Mouse (Mus musculus) intestine, embryonic 15.5 days (tissue): ENCODE measurements around the gene Moxd1. TPM values are rescaled to one million over a fixed set of nuclear protein-coding genes. Genes with fewer than 3 reads are reported as not detected.

ENCODE experiments used
- ATAC-seq: fragments of 200-750 bp; cut with Nextera tagmentation; 2 replicates; pipeline ENCODE4 v1.8.0; 2017; ENCODE audit warnings: moderate TSS enrichment, moderate library complexity
- H3K27ac ChIP-seq: fragments of 300-500 bp; sonication (generic); 2 replicates; pipeline ENCODE4 v1.5.1; 2015; ENCODE audit warnings: mild to moderate bottlenecking, inconsistent platforms
- H3K27me3 ChIP-seq: fragments of 300-500 bp; sonication (generic); replicated peaks from 2 replicates; pipeline ENCODE4 v1.6.1; 2015; ENCODE audit warnings: inconsistent platforms
- H3K36me3 ChIP-seq: fragments of 300-500 bp; sonication (generic); 2 replicates; pipeline ENCODE4 v1.6.1; 2015; ENCODE audit warnings: inconsistent platforms
- H3K4me1 ChIP-seq: fragments of 300-500 bp; sonication (generic); replicated peaks from 2 replicates; pipeline ENCODE4 v1.6.1; 2015; ENCODE audit warnings: inconsistent platforms
- H3K4me2 ChIP-seq: fragments of 300-500 bp; sonication (generic); replicated peaks from 2 replicates; pipeline ENCODE4 v1.6.1; 2015; ENCODE audit warnings: mild to moderate bottlenecking, inconsistent platforms
- H3K4me3 ChIP-seq: fragments of 300-500 bp; sonication (generic); replicated peaks from 2 replicates; pipeline ENCODE4 v1.5.1; 2015; ENCODE audit warnings: inconsistent platforms
- H3K9ac ChIP-seq: fragments of 300-500 bp; sonication (generic); 2 replicates; pipeline ENCODE4 v1.6.1; 2015; ENCODE audit warnings: inconsistent platforms
- H3K9me3 ChIP-seq: fragments of 300-500 bp; sonication (generic); 2 replicates; pipeline ENCODE4 v1.6.1; 2016; ENCODE audit warnings: inconsistent platforms
- WGBS: fragments of 180-500 bp; shearing (Covaris S2); methylation state at CpG from one replicate; pipeline ENCODE4 v1.1.7; 2015; 5-methylcytosine and 5-hydroxymethylcytosine counted together
- polyA plus RNA-seq: library from polyadenylated mRNA; unstranded; fragments of >200 nt; fragmentation: Nextera tagmentation; extraction: Ambion mirVana; gene quantifications from 2 replicates; pipeline ENCODE4 v1.2.1, GENCODE M21; 2015

Gene Moxd1
- polyA plus RNA-seq, 1 experiment from 2014 or later, result 14.2 TPM

GRCm38 (mm10) chr10:24340551-24341213, 117.4 kb downstream of the Moxd1 start:
- Histone ChIP-seq H3K4me2 (no peak overlapping the region), H3K4me3 (no peak overlapping the region), H3K9ac (no peak overlapping the region), H3K27me3 (no peaks in the 10 kb centered on the region), H3K27ac (no peak overlapping the region), H3K4me1 (no peaks in the 10 kb centered on the region), H3K9me3 (no peaks in the 10 kb centered on the region), H3K36me3 (no peaks in the 10 kb centered on the region)
- ATAC-seq, result no peak
- 47% methylated on average over 1 of the region's 1 CpGs for WGBS

DNA sequence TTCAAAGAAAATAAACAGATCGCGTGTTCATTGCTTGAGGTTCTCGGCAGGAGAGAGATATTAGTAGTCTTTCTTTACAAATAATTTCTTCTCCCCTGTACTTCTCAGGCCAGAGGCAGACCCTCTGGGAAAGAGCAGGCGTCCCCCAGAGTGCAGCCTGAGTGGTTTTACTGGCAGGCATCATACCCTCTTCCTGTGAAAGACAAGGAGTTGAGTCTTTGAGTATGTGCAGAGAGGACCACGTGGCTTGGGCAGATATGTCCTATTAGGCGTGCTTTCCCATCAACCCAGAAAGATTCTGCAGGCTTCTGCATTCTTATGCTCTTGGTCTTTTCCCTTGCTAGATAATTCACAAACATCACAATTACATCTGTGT, 117.9 kb downstream of the Moxd1 start:
- no peak for ATAC-seq
- Histone ChIP-seq H3K9ac (no peak overlapping the region), H3K9me3 (no peaks in the 10 kb centered on the region), H3K27ac (no peak overlapping the region), H3K4me1 (no peaks in the 10 kb centered on the region), H3K27me3 (no peaks in the 10 kb centered on the region), H3K4me3 (no peak overlapping the region), H3K36me3 (no peaks in the 10 kb centered on the region), H3K4me2 (no peak overlapping the region)
- WGBS, result 75% methylated on average over 6 of the region's 6 CpGs

GRCm38 (mm10) chr10:24343068-24343467, 119.8 kb downstream of the Moxd1 start:
- H3K4me1 ChIP-seq, result no peaks in the 10 kb centered on the region
- 40% methylated on average over 4 of the region's 4 CpGs for WGBS
- no peaks in the 10 kb centered on the region for H3K9me3 ChIP-seq
- no peaks in the 10 kb centered on the region for H3K27me3 ChIP-seq
- no peak for ATAC-seq
- H3K36me3 ChIP-seq, result no peaks in the 10 kb centered on the region
- no peak overlapping the region for H3K27ac ChIP-seq
- no peak overlapping the region for H3K9ac ChIP-seq
- H3K4me3 ChIP-seq, result no peak overlapping the region
- no peak overlapping the region for H3K4me2 ChIP-seq

Other genes with a start within 250 kb of the Moxd1 start
- not detected in 2 replicates for gene Taar6, start 237.9 kb upstream of the Moxd1 start, polyA plus RNA-seq
- not detected in 2 replicates for gene Taar7a, start 230.0 kb upstream of the Moxd1 start, polyA plus RNA-seq
- gene Taar7b, start 223.6 kb upstream of the Moxd1 start, polyA plus RNA-seq, result not detected in 2 replicates
- gene Taar7d, start 196.3 kb upstream of the Moxd1 start, polyA plus RNA-seq, result not detected in 2 replicates
- gene Taar7e, start 185.9 kb upstream of the Moxd1 start, polyA plus RNA-seq, result not detected in 2 replicates
- gene Taar7f, start 174.0 kb upstream of the Moxd1 start, polyA plus RNA-seq, result not detected in 2 replicates
- not detected in 2 replicates for gene Taar8a, start 147.0 kb upstream of the Moxd1 start, polyA plus RNA-seq
- gene Taar8b, start 131.2 kb upstream of the Moxd1 start, polyA plus RNA-seq, result not detected in 2 replicates
- not detected in 2 replicates for gene Taar8c, start 121.6 kb upstream of the Moxd1 start, polyA plus RNA-seq
- not detected in 2 replicates for gene Taar9, start 114.0 kb upstream of the Moxd1 start, polyA plus RNA-seq
- 123 and 127 TPM in 2 replicates for gene Stx7, start 74.2 kb upstream of the Moxd1 start, polyA plus RNA-seq